Mouse (Mus musculus) liver, postnatal 0 days (tissue): ENCODE data around the gene Rac3.

Experiments
- CTCF ChIP-seq: sonication (generic); IDR thresholded peaks from 2 replicates; pipeline ENCODE4 v1.5.1; 2016; ENCODE audit warnings: antibody characterized with exemption, low read depth
- EP300 ChIP-seq: IDR thresholded peaks from 2 replicates; pipeline ENCODE4 v1.6.1; 2016; ENCODE audit warnings: antibody characterized with exemption, low read depth, mild to moderate bottlenecking

- TF ChIP-seq CTCF, result no peak
- TF ChIP-seq EP300, result no peak
Observed at GRCm38 (mm10) chr11:120697741-120698140, 23.5 kb upstream of the Rac3 start.
